Mouse (Mus musculus) heart, embryonic 14.5 days (tissue): ENCODE results near the gene Anapc15. TPM values are rescaled to one million over a fixed set of nuclear protein-coding genes. Genes with fewer than 3 reads are reported as not detected.

Source experiments
- ATAC-seq: fragments of 200-750 bp; cut with Nextera tagmentation; 2 replicates; pipeline ENCODE4 v1.8.0; 2017; ENCODE audit warnings: low read depth, moderate TSS enrichment; ENCODE audit not compliant: insufficient number of reproducible peaks, insufficient read depth, low FRiP score
- H3K27ac ChIP-seq, 2 experiments: fragments of 200-500 bp in 1 of 2; fragments of 300-500 bp in 1 of 2; sonication (generic) in 1 of 2; replicated peaks in 1 of 2; 2 replicates each; pipeline ENCODE4 v1.5.1; 2012 to 2014; ENCODE audit warnings: low read depth in 2 of 2, low read length in 2 of 2, control low read depth in 1 of 2, mild to moderate bottlenecking in 1 of 2, mixed read lengths in 1 of 2; ENCODE audit not compliant: control insufficient read depth in 1 of 2, insufficient read depth in 1 of 2
- H3K27me3 ChIP-seq: fragments of 300-500 bp; sonication (generic); 2 replicates; pipeline ENCODE4 v1.6.1; 2014; ENCODE audit warnings: mild to moderate bottlenecking, low read length, control low read depth; ENCODE audit not compliant: control insufficient read depth, insufficient read depth
- H3K36me3 ChIP-seq: fragments of 300-500 bp; sonication (generic); 2 replicates; pipeline ENCODE4 v1.6.1; 2014; ENCODE audit warnings: mild to moderate bottlenecking, control low read depth, low read length, mixed read lengths; ENCODE audit not compliant: control insufficient read depth, insufficient read depth
- H3K4me1 ChIP-seq, 2 experiments: fragments of 200-500 bp in 1 of 2; fragments of 300-500 bp in 1 of 2; sonication (generic) in 1 of 2; 2 replicates each; pipeline ENCODE4 v1.6.1; 2012 to 2014; ENCODE audit warnings: low read length in 2 of 2, control low read depth in 1 of 2, mixed read lengths in 1 of 2; ENCODE audit not compliant: control insufficient read depth in 2 of 2, insufficient read depth in 2 of 2
- H3K4me2 ChIP-seq: fragments of 300-500 bp; sonication (generic); 2 replicates; pipeline ENCODE4 v1.6.1; 2014; ENCODE audit warnings: mild to moderate bottlenecking, low read length
- H3K4me3 ChIP-seq, 2 experiments: fragments of 200-500 bp in 1 of 2; fragments of 300-500 bp in 1 of 2; sonication (generic) in 1 of 2; 2 replicates each; pipeline ENCODE4 v1.5.1; 2012 to 2014; ENCODE audit warnings: low read length in 2 of 2, mild to moderate bottlenecking in 2 of 2, control low read depth in 1 of 2, low read depth in 1 of 2, moderate library complexity in 1 of 2; ENCODE audit not compliant: control insufficient read depth in 1 of 2, insufficient read depth in 1 of 2
- H3K9ac ChIP-seq: fragments of 300-500 bp; sonication (generic); 2 replicates; pipeline ENCODE4 v1.6.1; 2014; ENCODE audit warnings: mild to moderate bottlenecking, low read length
- H3K9me3 ChIP-seq: fragments of 300-500 bp; sonication (generic); 2 replicates; pipeline ENCODE4 v1.6.1; 2016; ENCODE audit warnings: low read length, control low read depth; ENCODE audit not compliant: control insufficient read depth
- WGBS: fragments of 180-500 bp; shearing (Covaris S2); extraction: QIAGEN DNeasy Blood & Tissue Kit; methylation state at CpG from one replicate; pipeline ENCODE4 v1.1.7; 2014; 5-methylcytosine and 5-hydroxymethylcytosine counted together
- polyA plus RNA-seq: library from polyadenylated mRNA; unstranded; fragments of >200 nt; fragmentation: Nextera tagmentation; extraction: Ambion mirVana; gene quantifications from 2 replicates; pipeline ENCODE4 v1.2.1, GENCODE M21; 2014

Anapc15 gene
- polyA plus RNA-seq, 1 experiment from 2014 or later = 52.0 TPM

GRCm38 (mm10) chr7:101830373-101830772 lies 33.1 kb upstream of the Anapc15 start:
- Histone ChIP-seq H3K4me3 (no peak overlapping the region), H3K9ac (no peak overlapping the region), H3K4me2 (no peak overlapping the region), H3K27me3 (no peaks in the 10 kb centered on the region), H3K4me1 (peaks cover 12 to 20% of the 10 kb centered on the region in 2 experiments), H3K27ac (no peak overlapping the region), H3K9me3 (no peaks in the 10 kb centered on the region), H3K36me3 (peaks cover 86% of the 10 kb centered on the region)
- WGBS = 94% methylated on average over 3 of the region's 3 CpGs
- no peak for ATAC-seq

GRCm38 (mm10) chr7:101831437-101831836 lies 32.1 kb upstream of the Anapc15 start:
- Histone ChIP-seq H3K36me3 (peaks cover 76% of the 10 kb centered on the region), H3K4me2 (no peak overlapping the region), H3K27me3 (no peaks in the 10 kb centered on the region), H3K4me3 (no peak overlapping the region), H3K9ac (no peak overlapping the region), H3K4me1 (peaks cover 16 to 27% of the 10 kb centered on the region in 2 experiments), H3K27ac (no peak overlapping the region), H3K9me3 (no peaks in the 10 kb centered on the region)
- ATAC-seq = no peak
- WGBS = 94% methylated on average over 8 of the region's 8 CpGs

GRCm38 (mm10) chr7:101832372-101832771 lies 31.1 kb upstream of the Anapc15 start:
- peaks cover 16 to 27% of the 10 kb centered on the region in 2 experiments for H3K4me1 ChIP-seq
- no peak overlapping the region for H3K4me3 ChIP-seq
- no peaks in the 10 kb centered on the region for H3K27me3 ChIP-seq
- H3K9me3 ChIP-seq = no peaks in the 10 kb centered on the region
- no peak overlapping the region for H3K27ac ChIP-seq
- no peak overlapping the region for H3K4me2 ChIP-seq
- 90% methylated on average over 4 of the region's 4 CpGs for WGBS
- ATAC-seq = no peak
- no peak overlapping the region for H3K9ac ChIP-seq
- H3K36me3 ChIP-seq = peaks cover 66% of the 10 kb centered on the region

GRCm38 (mm10) chr7:101833352-101833751 lies 30.2 kb upstream of the Anapc15 start:
- H3K36me3 ChIP-seq = peaks cover 56% of the 10 kb centered on the region
- ATAC-seq = no peak
- no peak overlapping the region for H3K9ac ChIP-seq
- no peaks in the 10 kb centered on the region for H3K9me3 ChIP-seq
- WGBS = 73% methylated on average over 5 of the region's 5 CpGs
- H3K27me3 ChIP-seq = no peaks in the 10 kb centered on the region
- no peak overlapping the region for H3K4me3 ChIP-seq
- H3K4me2 ChIP-seq = no peak overlapping the region
- H3K27ac ChIP-seq = no peak overlapping the region
- H3K4me1 ChIP-seq = peaks cover 16 to 27% of the 10 kb centered on the region in 2 experiments

GRCm38 (mm10) chr7:101833916-101834584 lies 29.5 kb upstream of the Anapc15 start:
- H3K9ac ChIP-seq = peak overlapping the region; percentile 42; the same call in 1 of the 2 replicates
- 51% methylated on average over 3 of the region's 3 CpGs for WGBS
- H3K4me2 ChIP-seq = peak overlapping the region; percentile 89
- no peaks in the 10 kb centered on the region for H3K27me3 ChIP-seq
- H3K9me3 ChIP-seq = no peaks in the 10 kb centered on the region
- peak overlapping the region in 1 of 2 experiments; percentile 49; a peak in 2 of 4 replicates for H3K27ac ChIP-seq
- no peak for ATAC-seq
- peaks cover 49% of the 10 kb centered on the region for H3K36me3 ChIP-seq
- H3K4me3 ChIP-seq = no peak overlapping the region
- H3K4me1 ChIP-seq = peaks cover 18 to 27% of the 10 kb centered on the region in 2 experiments

- Histone ChIP-seq H3K27ac (0 out of 4 replicates have a peak overlapping the region, but pooled peaks of 1 of the 2 experiments have one; percentile 49), H3K4me3 (peak overlapping the region in 1 of 2 experiments; percentile 94; a peak in 1 of 4 replicates), H3K27me3 (no peaks in the 10 kb centered on the region), H3K4me2 (peak overlapping the region; percentile 89), H3K36me3 (peaks cover 46% of the 10 kb centered on the region), H3K4me1 (peaks cover 18 to 27% of the 10 kb centered on the region in 2 experiments), H3K9me3 (no peaks in the 10 kb centered on the region), H3K9ac (peak overlapping the region; percentile 99; the same call in 1 of the 2 replicates)
- no peak for ATAC-seq
- 33% methylated on average over 3 of the region's 3 CpGs for WGBS
These were observed 28.6 kb upstream of the Anapc15 start for GRCm38 (mm10) chr7:101834903-101835302.

- Histone ChIP-seq H3K27ac (peak overlapping the region; percentile 89 to 98; a peak in 3 of 4 replicates), H3K9me3 (no peaks in the 10 kb centered on the region), H3K27me3 (no peaks in the 10 kb centered on the region), H3K4me1 (peaks cover 18 to 27% of the 10 kb centered on the region in 2 experiments), H3K36me3 (peaks cover 39% of the 10 kb centered on the region), H3K4me2 (peak overlapping the region; percentile 89), H3K9ac (peak overlapping the region; percentile 99), H3K4me3 (peak overlapping the region; percentile 68 to 94)
- no peak for ATAC-seq
- 40% methylated on average over 5 of the region's 5 CpGs for WGBS
These were observed 27.9 kb upstream of the Anapc15 start for GRCm38 (mm10) chr7:101835457-101836109.
